Mouse (Mus musculus): ENCODE measurements around the gene Cpxm2. TPM values are rescaled to one million over a fixed set of nuclear protein-coding genes. Genes with fewer than 3 reads are reported as not detected.

Gene Cpxm2
- polyA plus RNA-seq, 1 experiment from 2014 or later: 2.2 TPM

Other genes starting within 250 kb of the Cpxm2 start
- gene Gpr26, start 188.3 kb downstream of the Cpxm2 start, polyA plus RNA-seq (2015; fragmentation: Nextera tagmentation; extraction: Ambion mirVana): 2.2 and 2.5 TPM in 2 replicates
- gene Chst15, start 162.5 kb upstream of the Cpxm2 start, polyA plus RNA-seq (2015; fragmentation: Nextera tagmentation; extraction: Ambion mirVana): 18.5 and 24.4 TPM in 2 replicates